Mouse (Mus musculus): ENCODE measurements at regions not wholly inside any gene's neighbourhood (a gene's known extent, or its start where the extent isn't known, plus 50 kb on each side); places are given as distances from the start of the nearest gene placed in this dataset.

DNA sequence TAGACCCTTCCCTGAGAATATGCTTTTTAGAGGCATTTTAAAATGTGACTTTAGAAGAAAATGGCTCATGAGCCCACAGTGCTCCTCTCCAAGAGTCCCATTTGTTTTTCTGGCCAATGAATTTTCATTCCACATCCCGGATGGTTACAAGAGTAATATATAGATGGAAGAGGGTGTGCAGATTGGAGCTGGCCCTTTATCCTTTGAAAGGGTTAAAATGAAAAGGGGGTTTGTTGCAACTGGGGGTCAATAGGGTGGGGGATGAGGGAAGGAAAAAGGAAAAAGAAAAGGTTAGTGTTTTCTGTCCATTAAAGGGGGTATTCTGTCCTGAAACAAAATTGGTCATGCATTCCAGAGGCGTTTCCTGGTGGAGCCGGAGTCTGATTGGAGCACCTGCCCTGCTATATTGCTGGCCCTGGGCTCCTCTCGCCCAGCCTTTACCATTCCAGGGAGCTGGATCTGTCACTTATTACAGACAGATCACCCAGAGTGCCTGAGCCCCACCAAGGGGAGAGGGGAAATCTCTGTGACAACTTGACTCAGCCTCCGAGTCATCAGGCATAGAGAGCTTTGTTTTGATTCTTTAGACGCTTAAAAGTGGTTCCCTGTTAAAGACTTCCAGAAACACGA lies 666.7 kb downstream of the Pkhd1 start:
- no peak for TF ChIP-seq CTCF (IDR thresholded peaks at IDR 0.05; ENCODE audit: borderline replicate concordance, extremely low read depth, insufficient read depth, insufficient read length)
- TF ChIP-seq POLR2A (IDR thresholded peaks at IDR 0.05; ENCODE audit: borderline replicate concordance, extremely low read depth, insufficient read depth, insufficient read length, poor library complexity, severe bottlenecking) = no peak
